Mouse (Mus musculus) stomach, embryonic 16.5 days (tissue): ENCODE data around the gene Bcdin3d. TPM values are rescaled to one million over a fixed set of nuclear protein-coding genes. Genes with fewer than 3 reads are reported as not detected.

Source experiments
- ATAC-seq: fragments of 200-750 bp; cut with Nextera tagmentation; 2 replicates; pipeline ENCODE4 v1.8.0; 2017; ENCODE audit warnings: moderate number of reproducible peaks, moderate TSS enrichment; ENCODE audit not compliant: insufficient read depth, low FRiP score
- H3K27ac ChIP-seq: fragments of 300-500 bp; sonication (generic); 2 replicates; pipeline ENCODE4 v1.5.1; 2014; ENCODE audit warnings: low read length
- H3K27me3 ChIP-seq: fragments of 300-500 bp; sonication (generic); 2 replicates; pipeline ENCODE4 v1.6.1; 2014; ENCODE audit warnings: low read length, control low read depth, mixed read lengths; ENCODE audit not compliant: control insufficient read depth, insufficient read depth
- H3K36me3 ChIP-seq: fragments of 300-500 bp; sonication (generic); 2 replicates; pipeline ENCODE4 v1.6.1; 2014; ENCODE audit warnings: low read length; ENCODE audit not compliant: control insufficient read depth, insufficient read depth
- H3K4me1 ChIP-seq: fragments of 300-500 bp; sonication (generic); 2 replicates; pipeline ENCODE4 v1.6.1; 2014; ENCODE audit warnings: low read length, control low read depth, mixed read lengths; ENCODE audit not compliant: control insufficient read depth, insufficient read depth
- H3K4me2 ChIP-seq: fragments of 300-500 bp; sonication (generic); 2 replicates; pipeline ENCODE4 v1.6.1; 2014; ENCODE audit warnings: low read depth, low read length, mixed read lengths
- H3K4me3 ChIP-seq: fragments of 300-500 bp; sonication (generic); replicated peaks from 2 replicates; pipeline ENCODE4 v1.5.1; 2014; ENCODE audit warnings: mild to moderate bottlenecking, low read length
- H3K9ac ChIP-seq: fragments of 300-500 bp; sonication (generic); 2 replicates; pipeline ENCODE4 v1.6.1; 2014; ENCODE audit warnings: low read length
- H3K9me3 ChIP-seq: fragments of 300-500 bp; sonication (generic); replicated peaks from 2 replicates; pipeline ENCODE4 v1.6.1; 2016; ENCODE audit warnings: low read length, control low read depth; ENCODE audit not compliant: control insufficient read depth
- whole genome bisulfite sequencing: fragments of 180-500 bp; shearing (Covaris S2); extraction: QIAGEN DNeasy Blood & Tissue Kit; methylation state at CpG from one replicate; pipeline ENCODE4 v1.1.7; 2014; 5-methylcytosine and 5-hydroxymethylcytosine counted together
- polyA plus RNA-seq: library from polyadenylated mRNA; unstranded; fragments of >200 nt; fragmentation: Nextera tagmentation; extraction: Ambion mirVana; gene quantifications from 2 replicates; pipeline ENCODE4 v1.2.1, GENCODE M21; 2015

Bcdin3d gene
- polyA plus RNA-seq, 1 experiment from 2014 or later, result 12.9 TPM

GRCm38 (mm10) chr15:99497061-99497460 is 22.5 kb upstream of the Bcdin3d start:
- ATAC-seq, result 0 out of 2 replicates have a peak, but pooled peaks have one; percentile 11
- no peak overlapping the region for H3K4me3 ChIP-seq
- H3K36me3 ChIP-seq, result no peaks in the 10 kb centered on the region
- 10% methylated on average over 4 of the region's 4 CpGs for WGBS
- H3K27me3 ChIP-seq, result no peaks in the 10 kb centered on the region
- no peaks in the 10 kb centered on the region for H3K9me3 ChIP-seq
- no peak overlapping the region for H3K27ac ChIP-seq
- peaks cover 13% of the 10 kb centered on the region for H3K4me1 ChIP-seq
- no peak overlapping the region for H3K4me2 ChIP-seq
- H3K9ac ChIP-seq, result no peak overlapping the region

GRCm38 (mm10) chr15:99484745-99485144 is 10.2 kb upstream of the Bcdin3d start:
- no peak for ATAC-seq
- Histone ChIP-seq H3K4me1 (no peaks in the 10 kb centered on the region), H3K4me2 (no peak overlapping the region), H3K27ac (no peak overlapping the region), H3K4me3 (no peak overlapping the region), H3K9ac (no peak overlapping the region), H3K9me3 (no peaks in the 10 kb centered on the region), H3K36me3 (no peaks in the 10 kb centered on the region), H3K27me3 (no peaks in the 10 kb centered on the region)
- 60% methylated on average over 6 of the region's 6 CpGs for WGBS

- Histone ChIP-seq H3K4me2 (no peak overlapping the region), H3K9me3 (no peaks in the 10 kb centered on the region), H3K4me1 (peaks cover 6% of the 10 kb centered on the region), H3K27me3 (no peaks in the 10 kb centered on the region), H3K36me3 (0 out of 2 replicates have a peak, but pooled peaks cover 2% of the 10 kb centered on the region), H3K9ac (no peak overlapping the region), H3K27ac (no peak overlapping the region), H3K4me3 (no peak overlapping the region)
- WGBS, result 61% methylated on average over 1 of the region's 1 CpGs
- no peak for ATAC-seq
Observed at GRCm38 (mm10) chr15:99475814-99476213, 1.3 kb upstream of the Bcdin3d start.

- peak overlapping the region; percentile 83 for H3K4me2 ChIP-seq
- H3K4me3 ChIP-seq, result peak overlapping the region; percentile 98
- H3K27ac ChIP-seq, result peak overlapping the region; percentile 96
- H3K27me3 ChIP-seq, result no peaks in the 10 kb centered on the region
- peak overlapping the region; percentile 89 for H3K9ac ChIP-seq
- peaks cover 6% of the 10 kb centered on the region for H3K4me1 ChIP-seq
- peaks cover 10% of the 10 kb centered on the region; the same call in 1 of the 2 replicates for H3K36me3 ChIP-seq
- H3K9me3 ChIP-seq, result no peaks in the 10 kb centered on the region
- ATAC-seq, result peak; percentile 77
- 3% methylated on average over 38 of the region's 38 CpGs for WGBS
Observed at GRCm38 (mm10) chr15:99473801-99474575, 542 bp downstream of the Bcdin3d start.

GRCm38 (mm10) chr15:99472972-99473371 is 1.6 kb downstream of the Bcdin3d start:
- WGBS, result 82% methylated on average over 7 of the region's 7 CpGs

GRCm38 (mm10) chr15:99471677-99472063 is 2.9 kb downstream of the Bcdin3d start:
- H3K4me3 ChIP-seq, result no peak overlapping the region
- peaks cover 10% of the 10 kb centered on the region; the same call in 1 of the 2 replicates for H3K36me3 ChIP-seq
- WGBS, result 71% methylated on average over 14 of the region's 14 CpGs
- no peak overlapping the region for H3K4me2 ChIP-seq
- H3K4me1 ChIP-seq, result peaks cover 6% of the 10 kb centered on the region
- H3K27me3 ChIP-seq, result no peaks in the 10 kb centered on the region
- ATAC-seq, result no peak
- no peak overlapping the region for H3K27ac ChIP-seq
- H3K9ac ChIP-seq, result no peak overlapping the region
- H3K9me3 ChIP-seq, result no peaks in the 10 kb centered on the region

More at GRCm38 (mm10) chr15:99472972-99473371, 1.6 kb downstream of the Bcdin3d start:
- no peak overlapping the region for H3K4me3 ChIP-seq
- no peak for ATAC-seq
- H3K36me3 ChIP-seq, result peaks cover 10% of the 10 kb centered on the region; the same call in 1 of the 2 replicates
- H3K27me3 ChIP-seq, result no peaks in the 10 kb centered on the region
- peak overlapping the region; percentile 83; the same call in 1 of the 2 replicates for H3K4me2 ChIP-seq
- no peak overlapping the region for H3K27ac ChIP-seq
- peaks cover 6% of the 10 kb centered on the region for H3K4me1 ChIP-seq
- no peaks in the 10 kb centered on the region for H3K9me3 ChIP-seq
- no peak overlapping the region for H3K9ac ChIP-seq

- Histone ChIP-seq H3K36me3 (peaks cover 10% of the 10 kb centered on the region; the same call in 1 of the 2 replicates), H3K4me2 (no peak overlapping the region), H3K27ac (no peak overlapping the region), H3K9ac (no peak overlapping the region), H3K9me3 (no peaks in the 10 kb centered on the region), H3K4me1 (peaks cover 6% of the 10 kb centered on the region), H3K27me3 (no peaks in the 10 kb centered on the region), H3K4me3 (no peak overlapping the region)
- WGBS, result 57% methylated on average over 17 of the region's 17 CpGs
- ATAC-seq, result no peak
Observed at GRCm38 (mm10) chr15:99470971-99471676, 3.4 kb downstream of the Bcdin3d start.

- WGBS, result 87% methylated on average over 31 of the region's 31 CpGs
- ATAC-seq, result no peak
- H3K9me3 ChIP-seq, result no peaks in the 10 kb centered on the region
- peaks cover 6% of the 10 kb centered on the region for H3K4me1 ChIP-seq
- peaks cover 10% of the 10 kb centered on the region; the same call in 1 of the 2 replicates for H3K36me3 ChIP-seq
- H3K4me2 ChIP-seq, result no peak overlapping the region
- no peak overlapping the region for H3K27ac ChIP-seq
- no peak overlapping the region for H3K4me3 ChIP-seq
- H3K9ac ChIP-seq, result 0 out of 2 replicates have a peak overlapping the region, but pooled peaks have one; percentile 21
- no peaks in the 10 kb centered on the region for H3K27me3 ChIP-seq
Observed at GRCm38 (mm10) chr15:99470224-99470761, 4.2 kb downstream of the Bcdin3d start.

- Histone ChIP-seq H3K4me1 (peaks cover 6% of the 10 kb centered on the region), H3K27ac (no peak overlapping the region)
- WGBS, result 88% methylated on average over 4 of the region's 4 CpGs
Observed at GRCm38 (mm10) chr15:99469736-99470135, 4.8 kb downstream of the Bcdin3d start.

More at GRCm38 (mm10) chr15:99469736-99470135, 4.8 kb downstream of the Bcdin3d start:
- no peaks in the 10 kb centered on the region for H3K27me3 ChIP-seq
- H3K9me3 ChIP-seq, result no peaks in the 10 kb centered on the region
- ATAC-seq, result no peak
- H3K9ac ChIP-seq, result no peak overlapping the region
- H3K36me3 ChIP-seq, result peaks cover 10% of the 10 kb centered on the region; the same call in 1 of the 2 replicates
- H3K4me2 ChIP-seq, result no peak overlapping the region
- no peak overlapping the region for H3K4me3 ChIP-seq
